Mouse (Mus musculus): ENCODE measurements at regions not wholly inside any gene's neighbourhood (a gene's known extent, or its start where the extent isn't known, plus 50 kb on each side); places are given as distances from the start of the nearest gene placed in this dataset.

DNA sequence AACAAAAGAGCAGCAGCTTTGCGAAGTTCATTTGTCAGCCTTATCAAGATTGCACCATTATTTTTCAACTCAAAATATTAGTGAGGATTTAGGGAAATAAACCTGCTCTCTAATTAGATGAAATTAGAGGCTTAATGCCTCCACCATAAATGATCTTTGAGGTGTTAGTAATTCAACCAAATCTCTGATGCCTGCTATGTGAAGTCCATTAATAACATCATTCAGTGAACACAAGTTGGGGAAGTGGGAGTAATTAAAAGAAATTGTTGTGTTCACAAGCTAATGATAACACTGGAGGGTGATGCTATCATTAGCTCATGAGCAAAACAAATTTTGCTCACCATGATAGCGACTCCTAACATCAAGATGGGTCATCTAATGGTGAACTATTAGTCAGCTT, 246.0 kb downstream of the Ttc6 start:
- in situ Hi-C loops (cut with MboI; ENCODE audit: low pct_unique_long_range_greater_than_20kb in 1 of 2, low sequenced_read_pairs in 2 of 2, unreplicated experiment in 1 of 2): no loop called here

DNA sequence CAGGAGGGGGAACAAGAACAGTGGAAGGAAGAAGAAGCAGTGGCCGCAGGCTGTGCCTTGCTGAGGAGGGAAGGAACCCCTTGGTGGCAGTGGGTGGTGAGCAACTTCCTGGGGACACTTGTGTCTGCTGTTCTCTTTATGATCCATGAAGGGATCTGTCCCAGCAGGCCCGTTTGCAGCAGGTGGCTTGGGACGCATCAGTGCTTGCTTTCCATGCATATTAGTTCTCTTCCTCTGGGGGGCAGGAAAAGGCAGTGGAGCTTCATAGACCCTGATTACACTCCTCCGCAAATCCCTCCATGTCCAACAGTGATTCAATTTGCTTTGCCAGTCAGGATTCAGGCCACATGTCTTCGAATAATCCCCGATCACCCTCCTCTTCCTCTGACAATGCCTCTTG, 259.9 kb downstream of the Ttc6 start:
- in situ Hi-C loops (cut with MboI; ENCODE audit: low pct_unique_long_range_greater_than_20kb in 1 of 2, low sequenced_read_pairs in 2 of 2, unreplicated experiment in 1 of 2): no loop called here

DNA sequence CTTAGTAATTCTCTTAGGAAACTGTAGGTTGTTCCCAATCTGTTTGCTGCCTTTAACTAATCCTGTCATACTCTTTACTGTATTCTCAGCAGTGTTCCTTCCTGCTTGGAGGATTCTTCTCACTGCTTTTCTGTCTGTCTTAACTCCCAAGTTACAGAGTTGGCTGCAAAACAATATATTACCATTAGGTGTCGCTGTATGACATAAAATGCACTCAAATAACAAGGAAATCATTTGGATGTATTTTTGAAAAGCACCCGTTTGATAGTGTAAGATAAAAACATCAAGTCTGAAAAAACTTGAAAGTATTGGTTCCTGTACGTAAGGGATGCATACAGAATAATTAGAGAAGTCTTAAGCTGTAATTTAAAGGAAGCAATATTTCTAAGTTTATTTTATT, 261.8 kb downstream of the Ttc6 start:
- in situ Hi-C loops (cut with MboI; ENCODE audit: low pct_unique_long_range_greater_than_20kb in 1 of 2, low sequenced_read_pairs in 2 of 2, unreplicated experiment in 1 of 2): loop anchor here (25.0 kb wide), 2 partner anchors 362 to 1087 kb away; no protein-coding TSS in a partner anchor

DNA sequence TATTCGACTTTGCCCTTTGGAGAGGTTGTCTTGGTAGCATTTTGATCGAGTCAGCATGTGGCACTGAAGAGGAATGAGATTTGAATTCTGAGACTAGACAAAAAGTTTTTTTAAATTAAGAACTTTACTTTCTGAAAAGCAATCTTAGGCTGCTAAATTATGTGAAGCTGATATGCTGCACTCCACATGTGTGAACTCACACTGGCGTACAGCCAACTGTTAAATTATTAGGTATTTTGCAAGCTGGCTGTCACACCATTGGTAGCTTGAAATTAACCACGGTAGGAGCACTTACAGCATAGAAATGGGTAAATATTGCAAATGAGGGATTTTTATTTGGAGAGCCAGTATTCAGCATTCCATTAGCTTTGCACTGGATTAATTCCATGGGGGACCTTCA, 278.9 kb downstream of the Ttc6 start:
- in situ Hi-C loops (cut with MboI; ENCODE audit: low pct_unique_long_range_greater_than_20kb in 1 of 2, low sequenced_read_pairs in 2 of 2, unreplicated experiment in 1 of 2): loop anchor here (25.0 kb wide), 2 partner anchors 344 to 1069 kb away; no protein-coding TSS in a partner anchor

DNA sequence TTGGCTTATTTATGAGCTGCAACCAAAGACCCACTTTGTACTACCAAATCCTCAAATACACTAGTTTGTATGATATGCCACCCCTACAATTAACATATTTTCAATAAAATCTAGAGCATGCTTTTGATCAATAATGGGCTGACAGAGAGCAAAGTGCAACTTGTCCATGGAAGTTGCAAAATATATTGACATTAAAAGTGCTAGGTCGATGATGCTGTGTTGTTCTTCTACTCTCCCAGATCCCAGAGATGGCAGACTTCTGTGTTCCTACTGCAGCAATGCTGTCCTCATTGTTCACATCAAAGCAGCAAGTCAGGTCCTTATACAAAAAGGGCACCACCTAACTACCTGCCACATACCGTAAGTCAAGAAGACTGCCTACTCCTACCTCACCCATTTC, 307.1 kb downstream of the Ttc6 start:
- in situ Hi-C loops (cut with MboI; ENCODE audit: low pct_unique_long_range_greater_than_20kb in 1 of 2, low sequenced_read_pairs in 2 of 2, unreplicated experiment in 1 of 2): no loop called here

DNA sequence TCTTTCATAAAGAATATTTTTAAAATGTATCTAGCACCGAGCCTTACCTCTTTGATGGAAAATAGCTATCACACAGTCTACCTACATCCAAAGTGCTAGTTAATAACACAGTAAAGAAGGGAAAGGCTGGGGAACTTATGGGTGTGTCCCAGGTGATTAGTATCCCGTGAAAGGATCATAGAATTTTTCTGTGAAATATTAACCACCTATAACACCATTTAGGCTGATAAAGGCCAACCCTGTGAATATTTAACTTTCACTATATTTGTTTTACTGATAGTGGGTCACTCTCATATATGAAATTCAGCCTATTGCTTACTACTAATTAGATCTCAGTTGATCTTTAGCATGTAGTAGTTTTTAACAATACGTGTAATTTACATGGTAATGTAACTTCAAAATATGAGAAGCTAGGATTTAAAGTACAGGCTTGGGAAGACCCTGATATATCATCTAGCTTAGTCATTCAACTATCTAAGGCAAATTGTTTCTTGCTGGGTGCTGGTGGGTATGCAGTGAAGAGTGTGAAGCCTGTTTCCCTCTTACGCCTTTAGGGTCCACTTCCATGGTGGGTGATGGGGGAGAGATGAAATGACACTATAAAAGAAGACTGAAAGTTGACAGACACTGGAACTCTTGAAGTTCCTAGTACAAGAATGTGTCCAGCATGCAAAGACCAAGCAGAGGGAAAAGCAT, 320.6 kb upstream of the Sstr1 start:
- in situ Hi-C loops (cut with MboI; ENCODE audit: low pct_unique_long_range_greater_than_20kb in 1 of 2, low sequenced_read_pairs in 2 of 2, unreplicated experiment in 1 of 2): no loop called here

DNA sequence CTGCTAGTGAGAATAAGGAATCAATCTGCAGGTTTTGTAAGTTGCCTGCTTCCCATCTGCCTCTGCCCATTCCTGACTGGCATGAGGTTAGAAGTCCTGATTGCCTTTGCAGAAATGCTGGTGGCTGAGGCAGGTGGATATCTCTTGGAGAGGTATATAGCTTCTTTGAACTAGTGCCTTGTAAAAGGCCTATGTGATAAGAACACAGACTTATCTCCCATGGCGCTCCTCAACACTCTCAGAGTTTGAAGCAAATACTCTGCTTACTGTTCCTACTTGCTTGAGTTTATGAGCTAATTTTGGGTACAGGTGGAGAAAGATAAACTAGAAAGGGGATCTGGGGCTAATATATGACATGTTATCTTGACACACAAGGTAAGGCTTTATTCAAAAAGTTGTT, 320.0 kb upstream of the Sstr1 start:
- in situ Hi-C loops (cut with MboI; ENCODE audit: low pct_unique_long_range_greater_than_20kb in 1 of 2, low sequenced_read_pairs in 2 of 2, unreplicated experiment in 1 of 2): no loop called here

DNA sequence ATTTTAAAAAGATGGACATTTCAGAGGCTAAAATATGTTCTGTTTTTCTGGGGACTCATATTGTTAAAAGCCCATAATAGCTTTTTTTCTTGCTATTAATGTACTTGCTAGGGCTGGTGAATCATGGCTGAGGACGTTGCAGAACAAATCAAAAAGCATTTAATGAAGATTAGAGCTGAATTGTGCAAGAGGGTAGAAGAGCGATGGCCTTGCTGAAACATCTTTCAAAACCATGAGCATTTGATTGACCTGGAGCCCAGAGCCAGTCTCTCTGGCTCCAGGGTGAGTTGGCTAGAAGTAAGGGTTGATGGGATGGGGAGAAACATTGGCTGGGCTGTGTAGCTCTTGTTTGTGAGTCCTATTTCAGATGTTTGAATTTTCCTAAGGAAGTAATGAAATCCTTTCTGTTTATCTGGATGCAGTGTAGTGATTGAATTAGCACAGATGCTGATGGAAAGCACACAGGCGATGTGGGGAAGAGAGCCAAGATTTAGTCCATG, 313.8 kb upstream of the Sstr1 start:
- in situ Hi-C loops (cut with MboI; ENCODE audit: low pct_unique_long_range_greater_than_20kb in 1 of 2, low sequenced_read_pairs in 2 of 2, unreplicated experiment in 1 of 2): no loop called here

DNA sequence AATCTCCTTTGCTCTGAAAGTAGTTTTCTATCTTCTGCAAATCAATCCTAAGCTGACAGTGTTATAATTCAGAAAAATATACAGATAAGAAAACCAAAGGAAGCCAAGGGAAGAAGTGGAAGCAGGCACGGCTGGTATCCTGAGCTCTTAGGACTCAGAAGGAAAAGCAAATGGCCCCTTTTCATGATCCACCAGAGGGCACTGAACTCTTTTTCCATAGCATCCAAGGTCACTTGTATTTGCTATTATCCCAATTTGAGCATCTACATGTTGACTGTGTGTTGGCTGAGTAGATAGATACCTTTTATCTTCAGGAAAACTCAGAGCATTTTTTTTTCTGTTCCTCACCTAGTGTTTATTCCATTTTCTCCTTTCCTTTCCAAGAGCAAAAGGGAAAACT, 306.9 kb upstream of the Sstr1 start:
- in situ Hi-C loops (cut with MboI; ENCODE audit: low pct_unique_long_range_greater_than_20kb in 1 of 2, low sequenced_read_pairs in 2 of 2, unreplicated experiment in 1 of 2): no loop called here

DNA sequence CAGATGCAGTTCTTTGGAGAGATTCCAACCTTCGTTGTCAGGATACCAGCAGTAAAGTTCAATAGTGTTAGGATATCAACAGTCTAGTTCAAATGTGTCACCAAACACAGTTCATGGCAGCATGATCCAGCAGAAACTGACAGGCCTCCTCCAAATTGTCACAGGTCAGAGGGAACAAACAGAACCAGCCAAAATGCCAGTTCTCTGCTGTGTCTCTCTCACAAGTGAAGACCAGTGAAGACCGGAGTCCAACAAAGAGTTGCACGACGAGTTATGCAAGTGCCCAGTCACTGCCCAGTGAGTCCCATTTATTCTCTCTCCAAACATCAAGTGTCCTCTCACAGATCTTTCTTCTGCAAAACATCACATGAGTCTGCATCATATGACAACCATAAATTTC, 293.4 kb upstream of the Sstr1 start:
- in situ Hi-C loops (cut with MboI; ENCODE audit: low pct_unique_long_range_greater_than_20kb in 1 of 2, low sequenced_read_pairs in 2 of 2, unreplicated experiment in 1 of 2): no loop called here

DNA sequence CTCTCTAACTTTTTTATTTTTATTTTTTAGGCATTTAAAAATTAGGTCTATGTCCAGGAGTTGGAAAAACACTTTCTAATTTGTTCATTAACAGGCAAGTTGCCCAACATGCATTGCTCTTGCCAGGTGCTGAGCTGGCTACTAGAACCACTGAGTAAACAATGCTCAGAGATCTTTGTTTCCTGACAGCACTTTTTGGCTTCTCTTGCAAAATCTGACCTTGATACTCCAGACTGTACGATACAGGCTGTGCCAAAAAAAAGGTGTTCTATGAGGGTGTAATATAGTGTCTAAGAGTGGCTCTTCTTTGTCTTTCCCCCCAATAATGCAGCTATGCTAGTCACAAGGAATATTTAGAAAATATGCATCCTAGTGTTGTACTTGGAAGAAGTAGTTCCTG, 289.5 kb upstream of the Sstr1 start:
- in situ Hi-C loops (cut with MboI; ENCODE audit: low pct_unique_long_range_greater_than_20kb in 1 of 2, low sequenced_read_pairs in 2 of 2, unreplicated experiment in 1 of 2): no loop called here

DNA sequence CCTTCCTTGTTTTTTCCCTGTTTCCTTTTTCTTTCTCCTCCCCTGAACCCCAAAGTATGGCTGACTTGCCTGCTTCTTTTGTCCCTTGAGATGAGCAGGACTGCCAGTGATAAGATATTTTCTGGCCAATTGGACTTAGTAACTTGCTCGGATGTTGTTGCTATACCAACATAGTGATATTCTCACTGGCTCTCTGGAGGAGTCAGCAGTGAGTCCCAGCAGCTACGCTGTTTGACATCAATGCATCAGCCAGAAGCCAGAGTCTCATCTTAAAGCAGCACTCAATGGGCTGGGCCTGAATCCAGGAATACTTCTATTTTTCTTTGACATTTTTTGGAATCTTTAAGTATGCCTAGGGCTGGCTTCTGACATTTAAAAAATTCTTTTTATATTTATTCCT, 287.1 kb upstream of the Sstr1 start:
- in situ Hi-C loops (cut with MboI; ENCODE audit: low pct_unique_long_range_greater_than_20kb in 1 of 2, low sequenced_read_pairs in 2 of 2, unreplicated experiment in 1 of 2): no loop called here

DNA sequence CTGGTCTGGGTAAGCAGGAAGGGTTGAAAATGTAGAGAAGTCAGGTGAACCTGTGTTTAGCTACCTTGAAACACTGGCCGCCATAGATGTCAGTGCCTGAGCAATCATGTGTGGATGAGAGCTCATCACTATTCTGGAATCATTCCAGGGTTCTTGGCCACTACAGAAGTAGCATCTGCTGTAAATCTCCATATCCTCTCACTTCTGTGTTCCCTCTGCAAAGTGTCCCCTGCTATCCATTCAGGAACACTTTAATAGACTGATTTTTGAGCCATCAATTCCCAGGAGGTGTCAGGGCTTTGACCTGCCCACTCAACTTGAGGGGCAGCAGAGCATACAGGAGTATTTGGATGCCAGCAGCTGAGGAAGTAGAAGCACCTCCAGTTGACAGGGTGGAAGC, 284.7 kb upstream of the Sstr1 start:
- in situ Hi-C loops (cut with MboI; ENCODE audit: low pct_unique_long_range_greater_than_20kb in 1 of 2, low sequenced_read_pairs in 2 of 2, unreplicated experiment in 1 of 2): no loop called here

DNA sequence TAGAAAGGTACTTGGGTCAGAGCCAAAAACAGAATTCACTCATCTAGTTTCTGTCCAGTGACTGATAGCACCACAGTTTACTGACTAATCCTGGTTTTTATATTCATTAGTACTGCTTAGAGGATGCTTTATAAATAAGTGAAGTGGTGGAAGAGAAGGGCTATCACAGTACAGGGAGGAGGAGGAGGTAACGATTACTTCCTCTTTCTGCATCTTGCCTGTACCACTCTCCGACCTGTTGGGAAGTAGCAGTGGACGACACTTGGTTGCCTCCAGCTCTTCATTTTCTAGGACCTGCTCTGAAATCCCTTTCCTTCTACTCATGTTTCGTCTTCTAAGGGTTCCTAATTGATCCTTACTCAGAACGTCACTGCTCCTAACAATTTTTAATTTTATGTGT, 283.5 kb upstream of the Sstr1 start:
- in situ Hi-C loops (cut with MboI; ENCODE audit: low pct_unique_long_range_greater_than_20kb in 1 of 2, low sequenced_read_pairs in 2 of 2, unreplicated experiment in 1 of 2): no loop called here

DNA sequence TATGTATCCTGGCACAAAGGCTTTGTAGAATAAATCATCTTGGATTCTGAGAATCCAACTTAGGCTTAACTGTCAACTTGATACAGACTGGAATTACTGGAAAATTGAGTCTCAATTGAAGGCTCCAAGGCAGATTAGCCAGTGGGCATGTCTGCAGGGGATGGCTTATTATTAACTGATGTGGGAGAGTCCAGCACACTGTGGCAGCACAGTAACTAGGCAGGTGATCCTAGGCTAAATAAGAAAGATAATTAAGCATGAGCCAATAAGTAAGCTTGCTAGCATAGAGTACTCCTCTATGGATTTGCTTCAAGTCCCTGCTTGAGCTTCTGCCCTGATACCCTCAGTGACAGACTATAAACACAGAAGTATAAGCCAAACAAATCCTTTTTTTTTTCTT, 279.7 kb upstream of the Sstr1 start:
- in situ Hi-C loops (cut with MboI; ENCODE audit: low pct_unique_long_range_greater_than_20kb in 1 of 2, low sequenced_read_pairs in 2 of 2, unreplicated experiment in 1 of 2): no loop called here

DNA sequence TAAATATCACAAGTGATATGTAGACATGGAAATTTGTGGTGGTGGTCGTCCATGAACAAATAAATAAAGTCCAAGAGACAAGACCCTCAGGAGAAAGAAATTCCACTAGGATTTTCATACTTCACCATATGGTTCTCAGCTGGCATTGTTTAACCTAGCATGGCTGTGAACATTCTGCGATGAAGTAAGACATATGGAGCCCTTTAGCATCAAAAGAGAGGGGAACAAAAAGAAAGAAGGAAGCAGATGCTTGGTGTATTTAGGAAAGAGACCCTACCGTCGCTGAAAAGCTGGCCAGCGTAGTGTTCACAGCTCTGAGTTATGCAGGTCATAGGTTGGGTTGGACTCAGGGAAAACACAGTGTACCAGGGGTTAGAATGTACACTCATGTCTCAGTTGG, 261.7 kb upstream of the Sstr1 start:
- in situ Hi-C loops (cut with MboI; ENCODE audit: low pct_unique_long_range_greater_than_20kb in 1 of 2, low sequenced_read_pairs in 2 of 2, unreplicated experiment in 1 of 2): no loop called here

DNA sequence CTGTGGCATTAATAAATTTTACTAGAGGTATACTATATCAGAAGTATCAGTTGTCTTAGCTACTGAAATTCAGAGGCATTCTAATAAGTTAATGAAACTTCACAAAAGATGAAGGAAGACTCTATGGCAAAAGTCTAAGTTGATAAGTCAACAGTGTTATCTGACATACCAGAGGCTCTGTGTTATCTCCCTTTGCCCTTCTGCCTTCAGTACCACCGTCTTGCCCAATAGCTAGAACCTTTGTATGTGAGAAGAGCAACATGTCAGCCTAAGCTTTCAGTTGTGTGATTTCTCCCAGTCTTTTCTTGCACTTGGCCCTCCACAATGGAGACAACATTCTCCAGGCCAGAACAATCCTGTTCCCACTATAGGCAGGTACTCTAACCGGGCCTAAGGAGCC, 253.0 kb upstream of the Sstr1 start:
- in situ Hi-C loops (cut with MboI; ENCODE audit: low pct_unique_long_range_greater_than_20kb in 1 of 2, low sequenced_read_pairs in 2 of 2, unreplicated experiment in 1 of 2): no loop called here

DNA sequence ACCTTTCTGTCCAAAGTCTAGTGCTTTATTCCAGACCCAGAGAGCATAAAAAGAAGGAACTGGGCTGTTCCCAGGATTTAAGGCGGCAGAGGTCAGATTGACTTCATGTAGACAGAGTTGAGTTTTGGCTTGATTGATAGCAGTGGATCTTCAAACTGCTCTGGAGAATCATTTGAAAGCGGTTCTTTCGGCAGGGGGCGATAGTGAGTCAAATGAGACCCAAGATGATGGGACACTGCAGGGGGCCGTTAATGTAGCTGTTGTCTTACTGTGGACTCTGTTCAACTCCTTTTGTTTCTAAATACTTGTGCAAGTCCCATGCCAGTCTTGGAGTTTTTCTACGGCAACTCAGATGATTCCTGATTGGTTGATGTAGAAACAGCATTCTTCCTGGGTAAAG, 251.4 kb upstream of the Sstr1 start:
- in situ Hi-C loops (cut with MboI; ENCODE audit: low pct_unique_long_range_greater_than_20kb in 1 of 2, low sequenced_read_pairs in 2 of 2, unreplicated experiment in 1 of 2): no loop called here

DNA sequence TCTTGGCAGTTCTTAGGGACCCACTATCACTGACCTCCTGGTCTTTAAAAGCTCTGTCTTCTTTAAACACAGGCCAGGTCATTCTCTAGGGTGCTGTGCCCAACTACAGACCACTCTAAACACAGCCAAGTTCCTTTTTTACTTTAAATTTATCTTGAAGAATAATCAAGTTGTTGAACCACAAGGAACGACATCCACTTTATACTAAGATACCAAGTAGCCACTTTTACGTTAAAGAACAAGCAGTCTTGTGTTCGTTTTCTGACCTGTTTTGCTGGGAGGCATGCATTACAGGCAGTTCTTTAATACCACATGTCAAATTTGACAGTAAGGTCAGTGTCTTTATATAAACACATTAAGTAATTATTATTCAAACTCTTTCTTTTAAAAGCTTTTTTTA, 242.4 kb upstream of the Sstr1 start:
- in situ Hi-C loops (cut with MboI; ENCODE audit: low pct_unique_long_range_greater_than_20kb in 1 of 2, low sequenced_read_pairs in 2 of 2, unreplicated experiment in 1 of 2): no loop called here

DNA sequence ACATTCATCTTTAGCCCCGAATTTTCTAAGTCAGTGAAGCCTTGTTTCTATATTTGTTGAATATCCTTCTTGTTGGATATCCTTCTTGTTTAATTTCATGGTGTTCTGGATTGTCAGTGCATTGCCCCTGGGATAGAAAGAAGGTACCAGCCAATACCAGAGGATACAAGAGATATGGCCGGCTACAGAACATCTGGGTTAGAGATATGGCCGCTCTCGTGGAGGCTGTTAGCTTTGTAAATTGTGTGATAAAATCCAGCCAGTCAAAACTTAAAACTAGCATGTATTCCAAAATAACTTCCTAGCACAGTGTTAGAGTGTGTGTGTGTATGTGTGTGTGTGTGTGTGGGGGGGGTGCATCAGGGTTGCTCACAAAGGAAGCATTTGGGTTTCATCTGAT, 241.4 kb upstream of the Sstr1 start:
- in situ Hi-C loops (cut with MboI; ENCODE audit: low pct_unique_long_range_greater_than_20kb in 1 of 2, low sequenced_read_pairs in 2 of 2, unreplicated experiment in 1 of 2): no loop called here

DNA sequence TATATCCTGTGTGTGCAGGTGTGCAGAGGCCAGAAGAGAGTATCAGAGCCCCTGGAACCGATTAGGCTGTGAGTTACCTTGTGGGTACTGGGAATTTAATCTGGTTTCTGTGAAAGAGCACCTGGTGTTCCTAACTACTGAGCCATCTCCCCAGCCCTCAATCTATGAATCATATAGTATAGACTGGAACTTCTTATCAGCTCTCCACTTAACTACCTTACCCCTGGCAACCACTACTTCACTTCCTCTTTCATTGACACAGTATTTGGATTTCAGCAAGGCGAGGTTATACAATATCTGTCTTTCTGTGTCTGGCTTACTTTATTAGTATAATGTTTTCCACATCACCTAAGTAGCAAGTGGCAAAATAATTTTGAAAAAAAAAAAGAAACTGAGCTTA, 239.1 kb upstream of the Sstr1 start:
- in situ Hi-C loops (cut with MboI; ENCODE audit: low pct_unique_long_range_greater_than_20kb in 1 of 2, low sequenced_read_pairs in 2 of 2, unreplicated experiment in 1 of 2): no loop called here
